Mouse (Mus musculus) liver, adult 2 months (tissue): Measurements from ENCODE around the gene Speer4f1. TPM values are rescaled to one million over a fixed set of nuclear protein-coding genes. Genes with fewer than 3 reads are reported as not detected.
"Not testable (repeated sequence)": the region's sequence is repeated elsewhere in the genome, so short reads cannot be mapped to it uniquely, and the experiment has no call there.

Experiments used
- DNase-seq: peaks from one replicate; pipeline ENCODE4 v3.0.0-alpha.2; 2011; ENCODE audit warnings: low read depth, low spot score; ENCODE audit errors: extremely low read depth
- H3K27ac ChIP-seq: fragments of 200-500 bp; replicated peaks from 2 replicates; pipeline ENCODE4 v1.5.1; 2012; ENCODE audit warnings: low read depth, mild to moderate bottlenecking, control low read depth, inconsistent platforms, low read length; ENCODE audit not compliant: insufficient read depth
- H3K27me3 ChIP-seq: fragments of 200-500 bp; 2 replicates; pipeline ENCODE4 v1.6.1; 2012; ENCODE audit warnings: mild to moderate bottlenecking, moderate library complexity, low read length, inconsistent platforms; ENCODE audit not compliant: control insufficient read depth, insufficient read depth
- H3K36me3 ChIP-seq: fragments of 200-500 bp; 2 replicates; pipeline ENCODE4 v1.6.1; 2012; ENCODE audit warnings: low read length, inconsistent platforms; ENCODE audit not compliant: control insufficient read depth, insufficient read depth
- H3K4me1 ChIP-seq: fragments of 200-500 bp; 2 replicates; pipeline ENCODE4 v1.6.1; 2011; ENCODE audit warnings: low read length; ENCODE audit not compliant: control insufficient read depth, insufficient read depth
- H3K4me3 ChIP-seq: fragments of 200-500 bp; 2 replicates; pipeline ENCODE4 v1.5.1; 2011; ENCODE audit warnings: low read depth, mild to moderate bottlenecking, control low read depth, low read length, moderate library complexity; ENCODE audit not compliant: insufficient read depth
- H3K79me2 ChIP-seq: fragments of 200-500 bp; 2 replicates; pipeline ENCODE4 v1.6.1; 2012; ENCODE audit warnings: inconsistent platforms, mild to moderate bottlenecking, low read length, moderate library complexity; ENCODE audit not compliant: control insufficient read depth, insufficient read depth
- H3K9ac ChIP-seq: fragments of 200-500 bp; 2 replicates; pipeline ENCODE4 v1.6.1; 2012; ENCODE audit warnings: low read depth, mild to moderate bottlenecking, control low read depth, inconsistent platforms, low read length
- CTCF ChIP-seq: fragments of 200-500 bp; IDR thresholded peaks from 2 replicates; pipeline ENCODE4 v1.5.1; 2011; ENCODE audit warnings: low read depth, low read length, control low read depth
- POLR2A ChIP-seq: fragments of 200-500 bp; IDR thresholded peaks from 2 replicates; pipeline ENCODE4 v1.6.1; 2011; ENCODE audit warnings: low read length, control low read depth; ENCODE audit not compliant: insufficient read depth; ENCODE audit errors: extremely low read depth
- WGBS: fragments of 180-500 bp; shearing (Covaris S2); methylation state at CpG from one replicate; pipeline ENCODE4 v1.1.7; 2018; 5-methylcytosine and 5-hydroxymethylcytosine counted together
- polyA plus RNA-seq: library from polyadenylated mRNA; depleted of rRNA; stranded (reverse); fragments of >200 nt; gene quantifications from 2 replicates; pipeline ENCODE4 v1.2.3, GENCODE M21; 2012
- total RNA-seq: library from RNA; depleted of rRNA; stranded (reverse); fragments of >200 nt; gene quantifications from 2 replicates; pipeline ENCODE4 v1.2.3, GENCODE M21; 2014

The Speer4f1 gene
- total and polyA plus RNA-seq, 2 experiments = not detected

DNA sequence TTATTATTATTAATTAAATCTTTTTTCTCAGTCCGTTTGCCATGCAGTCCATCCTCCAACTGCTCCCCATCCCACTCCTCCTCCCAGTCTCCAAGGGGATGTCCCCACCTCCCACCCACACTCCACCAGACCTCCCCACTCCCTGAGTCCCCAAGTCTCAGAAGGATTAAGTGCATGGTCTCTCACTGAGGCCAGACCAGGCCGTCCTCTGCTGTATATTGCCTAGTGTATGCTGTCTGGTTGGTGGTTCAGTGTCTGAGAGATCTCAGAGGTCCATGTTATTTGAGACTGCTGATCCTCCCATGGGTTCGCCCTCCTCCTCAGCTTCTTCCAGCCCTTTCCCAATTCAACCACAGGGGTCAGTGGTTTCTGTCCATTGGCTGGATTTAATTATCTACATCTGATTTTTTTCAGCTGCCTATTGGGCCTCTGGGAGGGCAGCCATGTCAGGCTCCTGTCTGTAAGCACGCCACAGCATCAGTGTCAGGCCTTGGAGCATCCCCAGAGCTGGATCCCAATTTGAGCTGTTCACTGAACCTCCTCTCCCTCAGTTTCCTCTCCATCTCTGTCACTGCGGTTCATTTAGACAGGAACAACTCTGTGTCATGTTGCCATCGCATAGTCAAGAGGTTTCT lies 20.8 kb upstream of the Speer4f1 start:
- Histone ChIP-seq H3K4me1 (no peaks in the 10 kb centered on the region), H3K27me3 (no peaks in the 10 kb centered on the region), H3K9ac (no peak overlapping the region), H3K79me2 (no peaks in the 10 kb centered on the region), H3K27ac (no peak overlapping the region), H3K36me3 (no peaks in the 10 kb centered on the region), H3K4me3 (no peak overlapping the region)
- no peak for DNase-seq
- TF ChIP-seq POLR2A = no peak
- TF ChIP-seq CTCF = no peak
- 80% methylated on average over 6 of the region's 6 CpGs for WGBS

GRCm38 (mm10) chr5:17456671-17457070 lies 19.2 kb upstream of the Speer4f1 start:
- Histone ChIP-seq H3K79me2 (no peaks in the 10 kb centered on the region), H3K9ac (no peak overlapping the region), H3K4me1 (no peaks in the 10 kb centered on the region), H3K27me3 (no peaks in the 10 kb centered on the region), H3K27ac (no peak overlapping the region), H3K36me3 (no peaks in the 10 kb centered on the region), H3K4me3 (no peak overlapping the region)
- no peak for TF ChIP-seq CTCF
- DNase-seq = no peak
- WGBS = 71% methylated on average over 3 of the region's 3 CpGs

GRCm38 (mm10) chr5:17468120-17468519 lies 7.8 kb upstream of the Speer4f1 start:
- not testable (repeated sequence) for H3K36me3 ChIP-seq, H3K27me3 ChIP-seq, DNase-seq, H3K4me1 ChIP-seq, H3K27ac ChIP-seq, H3K79me2 ChIP-seq, H3K4me3 ChIP-seq, H3K9ac ChIP-seq
- 68% methylated on average over 4 of the region's 4 CpGs for WGBS

DNA sequence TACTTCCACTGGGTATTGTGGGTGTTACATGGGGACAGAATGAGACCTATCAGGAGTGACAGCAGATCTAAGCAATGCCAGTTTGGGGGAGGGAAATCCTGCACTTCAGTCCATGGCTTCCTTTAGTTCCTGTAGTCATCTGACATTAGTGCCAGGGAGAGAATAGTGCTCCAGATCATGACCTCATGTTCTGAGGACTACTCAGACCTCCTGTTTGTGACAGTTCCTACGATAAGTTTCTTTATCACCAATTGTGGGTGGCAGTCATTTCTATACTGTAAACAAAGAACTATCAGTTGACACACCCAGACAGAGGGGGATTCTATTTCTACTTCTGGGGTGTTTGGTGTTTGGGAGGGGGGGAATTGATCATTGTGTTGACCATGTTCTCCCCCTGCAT lies 578 bp downstream of the Speer4f1 start:
- 43% methylated on average over 1 of the region's 1 CpGs for WGBS
- DNase-seq = no peak
- Histone ChIP-seq H3K27me3 (no peaks in the 10 kb centered on the region), H3K79me2 (no peaks in the 10 kb centered on the region), H3K4me3 (no peak overlapping the region), H3K9ac (no peak overlapping the region), H3K4me1 (no peaks in the 10 kb centered on the region), H3K36me3 (no peaks in the 10 kb centered on the region), H3K27ac (no peak overlapping the region)
- no peak for TF ChIP-seq CTCF
- TF ChIP-seq POLR2A = no peak

- no peak overlapping the region for H3K4me3 ChIP-seq
- no peaks in the 10 kb centered on the region for H3K36me3 ChIP-seq
- no peak for DNase-seq
- no peaks in the 10 kb centered on the region for H3K79me2 ChIP-seq
- H3K27ac ChIP-seq = no peak overlapping the region
- no peak overlapping the region for H3K9ac ChIP-seq
- H3K27me3 ChIP-seq = no peaks in the 10 kb centered on the region
- no peaks in the 10 kb centered on the region for H3K4me1 ChIP-seq
- TF ChIP-seq CTCF (no peak), POLR2A (no peak)
- WGBS = 60% methylated on average over 1 of the region's 1 CpGs
These were observed 14.0 kb downstream of the Speer4f1 start for GRCm38 (mm10) chr5:17489894-17490293.

- H3K9ac ChIP-seq = no peak overlapping the region
- no peak for TF ChIP-seq CTCF
- TF ChIP-seq POLR2A = no peak
- no peaks in the 10 kb centered on the region for H3K4me1 ChIP-seq
- no peaks in the 10 kb centered on the region for H3K36me3 ChIP-seq
- H3K27me3 ChIP-seq = no peaks in the 10 kb centered on the region
- DNase-seq = peak; percentile 30
- WGBS = 51% methylated on average over 2 of the region's 2 CpGs
- H3K79me2 ChIP-seq = no peaks in the 10 kb centered on the region
- no peak overlapping the region for H3K27ac ChIP-seq
- H3K4me3 ChIP-seq = no peak overlapping the region
These were observed 19.7 kb downstream of the Speer4f1 start for GRCm38 (mm10) chr5:17495616-17496015.
